Mouse (Mus musculus): Measurements from ENCODE around the gene Scn8a. TPM values are rescaled to one million over a fixed set of nuclear protein-coding genes. Genes with fewer than 3 reads are reported as not detected.

Scn8a gene
- polyA plus RNA-seq, 1 experiment, result 0.09 TPM

DNA sequence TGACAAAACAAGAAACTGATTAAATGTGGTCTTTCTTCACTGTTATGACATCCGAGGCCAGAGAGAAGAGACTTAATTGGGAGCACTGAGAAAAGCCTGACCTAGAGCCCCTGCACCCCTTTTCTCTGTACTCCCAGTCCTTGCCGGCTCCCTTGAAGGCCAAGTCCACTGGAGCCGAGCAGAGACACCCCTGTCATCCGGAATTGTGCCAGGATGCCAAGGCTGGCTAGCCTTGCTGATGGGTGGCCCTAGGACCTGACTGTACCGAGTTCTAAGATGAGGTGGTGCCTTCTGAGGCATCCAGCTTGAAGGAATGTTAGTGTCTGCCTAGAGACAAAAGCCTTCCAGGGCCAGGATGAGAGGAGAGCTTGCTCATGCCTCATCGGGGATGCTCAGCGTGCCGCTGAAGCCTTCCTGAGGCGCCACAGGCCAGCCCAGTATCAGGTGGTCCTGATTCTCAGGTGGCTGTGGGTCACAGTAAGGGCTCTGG lies 210.4 kb downstream of the Scn8a start:
- Histone ChIP-seq H3K27ac (ENCODE audit: insufficient read depth, low read length) (no peak overlapping the region), H3K4me3 (ENCODE audit: insufficient read depth, low read length) (no peak overlapping the region), H3K4me1 (ENCODE audit: control insufficient read depth, insufficient read depth, low read length) (no peaks in the 10 kb centered on the region)
- no peak for TF ChIP-seq POLR2A (IDR thresholded peaks at IDR 0.05; ENCODE audit: low read depth, low read length)
- TF ChIP-seq CTCF (IDR thresholded peaks at IDR 0.05; ENCODE audit: borderline replicate concordance, insufficient read depth, low read length), result no peak

DNA sequence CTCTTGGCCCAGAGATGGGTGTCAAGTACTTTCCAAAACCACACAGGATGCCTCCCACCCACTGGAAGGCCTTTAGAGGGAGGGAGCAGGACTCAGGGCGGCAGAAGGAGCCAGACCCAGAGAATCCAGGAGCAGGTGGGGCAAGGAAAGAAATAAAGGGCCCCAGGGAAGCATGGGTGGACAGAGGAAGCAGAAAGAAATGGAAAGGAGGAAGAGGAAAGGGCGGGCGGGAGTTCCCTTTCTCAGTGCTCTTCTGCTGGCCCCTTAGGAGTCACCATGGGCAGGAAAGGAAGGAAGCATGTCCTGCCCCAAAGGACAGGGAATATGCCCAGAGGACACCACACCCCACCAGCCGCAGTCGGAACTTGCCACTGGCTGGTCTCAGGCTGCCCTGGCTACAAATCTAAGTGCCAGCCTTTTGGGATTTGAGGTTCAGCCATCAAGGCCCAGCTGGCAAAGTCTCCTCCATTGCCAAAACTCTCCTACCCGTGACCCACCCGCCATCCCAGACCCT lies 211.4 kb downstream of the Scn8a start:
- H3K4me3 ChIP-seq (ENCODE audit: insufficient read depth, low read length), result no peak overlapping the region
- no peaks in the 10 kb centered on the region for H3K4me1 ChIP-seq (ENCODE audit: control insufficient read depth, insufficient read depth, low read length)
- H3K27ac ChIP-seq (ENCODE audit: insufficient read depth, low read length), result no peak overlapping the region
- no peak for TF ChIP-seq POLR2A (IDR thresholded peaks at IDR 0.05; ENCODE audit: low read depth, low read length)
- no peak for TF ChIP-seq CTCF (IDR thresholded peaks at IDR 0.05; ENCODE audit: borderline replicate concordance, insufficient read depth, low read length)

DNA sequence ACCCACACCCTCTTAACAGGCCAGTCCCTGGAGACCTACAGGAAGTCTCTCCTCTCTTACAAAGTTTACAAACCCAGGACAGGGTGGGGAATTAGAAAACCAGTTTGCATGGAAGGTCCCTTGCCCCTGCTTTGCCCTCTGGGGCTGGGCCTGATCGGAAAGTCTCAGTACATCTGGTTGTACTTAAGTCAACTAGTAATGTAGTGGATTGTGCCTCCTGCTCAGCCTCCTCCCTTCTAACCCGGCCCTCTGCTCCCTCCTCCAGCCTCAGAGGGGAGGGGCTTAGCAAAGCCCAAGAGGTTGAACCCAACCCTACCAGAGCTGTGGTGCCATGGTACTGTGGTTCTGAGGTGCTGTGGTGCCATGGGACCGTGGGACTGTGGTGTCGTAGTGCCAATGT lies 212.6 kb downstream of the Scn8a start:
- TF ChIP-seq POLR2A (IDR thresholded peaks at IDR 0.05; ENCODE audit: low read depth, low read length) (no peak), CTCF (IDR thresholded peaks at IDR 0.05; ENCODE audit: borderline replicate concordance, insufficient read depth, low read length) (no peak)
- H3K4me1 ChIP-seq (ENCODE audit: control insufficient read depth, insufficient read depth, low read length), result no peaks in the 10 kb centered on the region
- H3K4me3 ChIP-seq (ENCODE audit: insufficient read depth, low read length), result no peak overlapping the region
- H3K27ac ChIP-seq (ENCODE audit: insufficient read depth, low read length), result no peak overlapping the region

DNA sequence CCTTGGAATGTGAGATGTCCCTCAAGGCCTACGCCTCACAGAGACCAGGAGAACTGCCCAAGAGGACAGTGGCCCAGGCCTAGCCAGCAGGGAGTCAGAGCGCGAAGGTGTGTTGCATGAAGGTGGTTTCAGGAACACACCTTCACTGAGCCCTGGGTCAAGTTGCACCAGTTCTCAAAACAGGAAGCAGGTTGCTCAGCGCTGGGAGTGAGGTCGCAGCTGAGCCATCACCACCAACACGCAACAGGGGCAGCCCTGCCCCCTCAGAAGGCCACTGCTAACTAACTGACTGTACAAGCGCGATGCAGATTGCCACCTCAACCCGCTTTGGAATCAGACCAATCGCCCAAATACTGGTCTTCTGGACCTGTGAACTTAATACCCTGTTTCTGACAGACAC lies 214.8 kb downstream of the Scn8a start:
- Histone ChIP-seq H3K4me1 (ENCODE audit: control insufficient read depth, insufficient read depth, low read length) (no peaks in the 10 kb centered on the region), H3K4me3 (ENCODE audit: insufficient read depth, low read length) (no peak overlapping the region), H3K27ac (ENCODE audit: insufficient read depth, low read length) (no peak overlapping the region)
- TF ChIP-seq CTCF (IDR thresholded peaks at IDR 0.05; ENCODE audit: borderline replicate concordance, insufficient read depth, low read length) (no peak), POLR2A (IDR thresholded peaks at IDR 0.05; ENCODE audit: low read depth, low read length) (no peak)

DNA sequence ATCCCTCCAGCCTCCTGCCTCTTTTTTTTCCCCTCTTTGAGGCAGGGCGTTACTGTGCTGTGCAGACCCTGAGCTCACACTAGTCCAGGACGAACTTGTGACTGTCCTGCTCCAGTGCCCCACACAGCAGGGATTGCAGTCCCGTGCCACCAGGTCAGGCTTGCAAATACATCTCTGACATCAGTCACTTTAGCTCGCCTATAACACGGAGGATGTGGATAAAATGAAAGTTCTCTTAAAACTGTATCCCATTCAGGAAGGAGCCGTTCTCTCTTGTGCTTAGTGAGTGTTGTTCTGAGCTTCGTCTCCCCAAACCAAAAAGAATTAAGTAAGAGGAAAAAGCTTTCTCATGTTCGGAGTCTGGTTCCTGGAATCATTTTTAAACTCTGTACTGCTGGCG lies 216.8 kb downstream of the Scn8a start:
- no peak overlapping the region for H3K4me3 ChIP-seq (ENCODE audit: insufficient read depth, low read length)
- no peaks in the 10 kb centered on the region for H3K4me1 ChIP-seq (ENCODE audit: control insufficient read depth, insufficient read depth, low read length)
- no peak overlapping the region for H3K27ac ChIP-seq (ENCODE audit: insufficient read depth, low read length)
- no peak for TF ChIP-seq POLR2A (IDR thresholded peaks at IDR 0.05; ENCODE audit: low read depth, low read length)
- no peak for TF ChIP-seq CTCF (IDR thresholded peaks at IDR 0.05; ENCODE audit: borderline replicate concordance, insufficient read depth, low read length)

DNA sequence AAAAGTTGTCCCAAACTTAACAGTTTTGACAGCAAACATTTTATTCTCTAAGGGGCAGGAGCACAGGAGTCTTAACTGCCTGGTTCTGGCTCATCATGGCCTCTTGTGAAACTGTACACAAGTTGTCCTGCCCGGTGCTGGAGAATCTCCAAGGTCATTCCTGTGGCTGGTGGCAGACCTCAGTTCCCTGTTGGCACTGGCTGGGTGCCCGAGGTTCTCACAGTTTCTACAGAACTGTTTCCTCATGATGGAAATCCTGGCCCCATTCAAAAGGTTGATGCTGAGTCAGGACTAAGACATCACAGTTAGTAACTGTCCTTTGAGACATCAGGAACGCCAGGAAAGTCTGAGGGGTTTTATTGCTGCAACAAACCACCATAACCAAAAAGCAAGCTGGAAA lies 217.3 kb downstream of the Scn8a start:
- TF ChIP-seq POLR2A (IDR thresholded peaks at IDR 0.05; ENCODE audit: low read depth, low read length), result no peak
- no peak for TF ChIP-seq CTCF (IDR thresholded peaks at IDR 0.05; ENCODE audit: borderline replicate concordance, insufficient read depth, low read length)
- no peaks in the 10 kb centered on the region for H3K4me1 ChIP-seq (ENCODE audit: control insufficient read depth, insufficient read depth, low read length)
- H3K4me3 ChIP-seq (ENCODE audit: insufficient read depth, low read length), result no peak overlapping the region
- no peak overlapping the region for H3K27ac ChIP-seq (ENCODE audit: insufficient read depth, low read length)

DNA sequence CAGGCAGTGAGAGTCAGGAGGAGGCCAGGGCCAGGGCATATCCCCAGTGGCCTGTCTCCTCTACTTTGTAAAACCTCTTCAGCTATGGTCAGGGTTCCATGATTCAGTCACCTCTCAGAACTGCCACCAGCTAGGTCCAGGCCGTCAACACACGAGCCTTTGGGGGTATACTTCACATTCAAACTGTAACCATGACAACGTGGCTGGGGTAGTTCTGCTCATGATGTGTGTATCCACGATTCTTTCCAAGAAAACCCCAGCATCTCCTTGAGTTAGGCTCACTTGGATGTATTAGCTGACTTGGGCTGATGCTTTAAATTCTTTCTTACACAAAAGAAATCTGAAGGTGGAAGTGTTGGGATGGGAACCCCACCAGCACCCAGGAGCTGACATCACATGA lies 218.6 kb downstream of the Scn8a start:
- no peak overlapping the region for H3K4me3 ChIP-seq (ENCODE audit: insufficient read depth, low read length)
- no peak overlapping the region for H3K27ac ChIP-seq (ENCODE audit: insufficient read depth, low read length)
- TF ChIP-seq CTCF (IDR thresholded peaks at IDR 0.05; ENCODE audit: borderline replicate concordance, insufficient read depth, low read length), result no peak
- TF ChIP-seq POLR2A (IDR thresholded peaks at IDR 0.05; ENCODE audit: low read depth, low read length), result no peak
- H3K4me1 ChIP-seq (ENCODE audit: control insufficient read depth, insufficient read depth, low read length), result no peaks in the 10 kb centered on the region

DNA sequence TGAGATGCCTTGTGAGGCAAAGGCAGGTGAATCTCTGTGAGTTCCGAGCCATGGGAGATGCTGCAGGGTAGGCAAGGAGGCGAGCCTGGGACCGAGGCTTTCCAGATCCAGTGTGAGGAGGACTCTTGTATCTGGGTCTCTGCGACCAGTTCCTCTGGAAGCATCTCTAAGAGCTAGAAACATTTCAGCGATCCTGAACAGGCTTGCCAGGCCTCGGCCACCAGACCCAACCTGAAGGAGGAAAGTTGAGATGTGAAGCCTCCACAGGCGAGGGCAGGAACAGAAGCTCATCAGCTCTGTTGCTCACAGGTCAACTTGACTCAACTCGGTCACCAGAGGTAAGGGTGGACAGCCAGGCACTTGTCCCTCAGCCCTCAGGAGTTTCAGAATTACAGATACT lies 221.9 kb downstream of the Scn8a start:
- Histone ChIP-seq H3K4me1 (ENCODE audit: control insufficient read depth, insufficient read depth, low read length) (no peaks in the 10 kb centered on the region), H3K27ac (ENCODE audit: insufficient read depth, low read length) (no peak overlapping the region), H3K4me3 (ENCODE audit: insufficient read depth, low read length) (no peak overlapping the region)
- TF ChIP-seq POLR2A (IDR thresholded peaks at IDR 0.05; ENCODE audit: low read depth, low read length) (no peak), CTCF (IDR thresholded peaks at IDR 0.05; ENCODE audit: borderline replicate concordance, insufficient read depth, low read length) (no peak)

DNA sequence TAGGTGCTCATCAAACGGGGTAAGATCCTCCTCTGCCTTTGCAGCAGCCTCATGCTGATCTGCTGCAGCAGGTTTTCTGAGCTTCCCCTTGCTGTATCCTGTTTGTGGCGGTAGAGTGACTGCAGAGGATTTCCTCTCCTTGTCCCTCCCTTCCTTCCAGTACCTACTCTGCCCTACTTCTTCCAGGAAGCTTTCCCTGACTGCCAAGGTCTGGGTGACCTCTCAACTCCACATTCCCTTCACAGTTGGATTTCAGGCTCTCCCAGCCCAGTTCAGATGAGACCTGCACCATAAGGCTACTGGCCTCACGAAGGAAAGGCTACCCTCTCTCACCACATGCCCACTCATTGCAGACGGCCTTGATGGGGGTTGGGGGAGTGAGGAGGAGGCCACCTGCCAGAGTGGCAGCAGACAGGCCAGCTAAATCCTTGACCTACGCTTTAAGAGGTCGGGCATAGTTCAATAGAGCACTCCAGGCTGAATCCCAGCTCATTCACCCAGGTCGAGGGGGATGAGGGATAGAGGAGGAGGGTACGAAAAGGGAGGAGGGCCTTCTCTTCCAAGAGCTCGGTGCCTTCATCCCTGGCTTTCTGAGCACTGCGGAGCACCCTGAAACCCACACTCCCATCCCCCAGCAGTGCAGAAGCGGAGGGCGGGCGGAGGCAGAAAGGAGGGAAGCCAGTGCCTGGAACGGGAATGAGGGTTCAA lies 222.6 kb downstream of the Scn8a start:
- TF ChIP-seq CTCF (IDR thresholded peaks at IDR 0.05; ENCODE audit: borderline replicate concordance, insufficient read depth, low read length) (no peak), POLR2A (IDR thresholded peaks at IDR 0.05; ENCODE audit: low read depth, low read length) (no peak)
- H3K4me1 ChIP-seq (ENCODE audit: control insufficient read depth, insufficient read depth, low read length), result no peaks in the 10 kb centered on the region
- H3K4me3 ChIP-seq (ENCODE audit: insufficient read depth, low read length), result no peak overlapping the region
- no peak overlapping the region for H3K27ac ChIP-seq (ENCODE audit: insufficient read depth, low read length)

DNA sequence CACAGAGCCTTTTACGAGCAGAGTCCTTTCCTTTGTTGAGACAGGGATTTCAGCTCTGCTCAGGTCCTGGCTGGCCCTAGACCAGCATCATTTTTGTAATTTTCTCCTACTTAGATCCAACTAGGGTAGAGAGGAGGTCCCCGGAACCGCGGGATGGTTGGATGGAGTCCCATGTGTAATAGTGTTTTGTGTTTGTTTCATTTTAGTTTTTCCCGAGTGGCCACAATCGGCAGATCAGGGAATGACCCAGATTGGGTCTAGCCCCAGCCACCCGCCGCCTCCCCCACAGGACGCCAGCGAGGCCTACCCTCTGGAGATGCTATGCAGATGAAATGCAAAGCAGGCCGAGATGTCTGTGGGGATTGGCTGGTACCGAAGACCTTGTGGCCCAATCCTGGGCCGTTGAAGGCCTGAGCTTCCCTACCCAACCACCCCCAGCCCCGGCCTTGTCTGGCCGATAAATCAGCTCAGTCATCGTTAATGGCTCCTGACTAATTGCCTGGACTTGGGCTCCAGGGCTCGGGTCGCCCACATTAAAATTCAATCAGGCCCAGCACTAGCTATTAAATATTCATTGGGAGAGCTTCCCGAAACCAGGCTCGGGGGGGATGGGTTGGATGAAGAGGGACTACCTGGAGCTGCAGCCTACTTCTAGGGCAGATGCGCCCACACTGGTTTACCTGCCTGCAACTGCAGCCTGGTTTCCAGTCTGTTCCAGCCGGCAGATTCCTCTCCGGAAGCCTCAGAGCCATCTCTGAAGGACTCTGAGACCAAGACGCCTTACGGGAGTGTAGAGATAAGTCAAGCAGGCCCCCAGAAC lies 223.4 kb downstream of the Scn8a start:
- H3K4me3 ChIP-seq (ENCODE audit: insufficient read depth, low read length), result no peak overlapping the region

More for the DNA sequence above, 223.4 kb downstream of the Scn8a start:
- no peak overlapping the region for H3K27ac ChIP-seq (ENCODE audit: insufficient read depth, low read length)
- TF ChIP-seq POLR2A (IDR thresholded peaks at IDR 0.05; ENCODE audit: low read depth, low read length), result no peak
- no peak for TF ChIP-seq CTCF (IDR thresholded peaks at IDR 0.05; ENCODE audit: borderline replicate concordance, insufficient read depth, low read length)
- H3K4me1 ChIP-seq (ENCODE audit: control insufficient read depth, insufficient read depth, low read length), result 0 out of 2 replicates have a peak, but pooled peaks cover 2% of the 10 kb centered on the region
